Mouse (Mus musculus) thymus, postnatal 14 days (tissue): ENCODE results near the gene Mttp.
"Not testable (repeated sequence)": the region's sequence is repeated elsewhere in the genome, so short reads cannot be mapped to it uniquely, and the experiment has no call there.

Source experiments
- DNase-seq: peaks from one replicate; pipeline ENCODE4 v3.0.0; 2021

Mttp gene

DNA sequence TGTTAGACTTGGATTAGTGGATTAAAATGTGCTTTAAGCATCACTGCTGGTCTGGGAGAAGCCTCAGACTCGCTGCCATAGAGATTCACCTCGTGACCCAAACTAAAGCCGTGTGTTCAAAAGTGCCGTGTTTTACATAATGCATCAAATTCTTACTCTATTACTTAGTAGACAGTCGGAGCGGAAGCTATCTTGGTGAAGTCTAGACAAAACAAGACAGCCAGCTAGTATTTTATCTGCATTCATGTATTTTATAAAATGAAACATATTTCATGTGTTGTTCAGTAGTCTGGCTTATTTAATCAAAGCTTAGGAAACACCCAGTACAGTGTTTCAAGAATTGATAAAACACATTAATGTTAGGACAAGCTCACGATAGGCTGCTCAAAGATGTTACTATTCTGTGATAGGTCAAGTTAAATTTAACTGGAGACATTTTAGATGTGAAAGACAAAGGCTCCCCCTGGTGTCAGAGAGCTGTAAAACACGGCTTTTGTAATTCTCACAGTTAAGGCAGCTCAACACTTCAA lies at the start of gene Mttp:
Mttp (minus strand) TSS at position 327 of the 530 bp plus-strand sequence.
- DNase-seq: peak; percentile 82

DNA sequence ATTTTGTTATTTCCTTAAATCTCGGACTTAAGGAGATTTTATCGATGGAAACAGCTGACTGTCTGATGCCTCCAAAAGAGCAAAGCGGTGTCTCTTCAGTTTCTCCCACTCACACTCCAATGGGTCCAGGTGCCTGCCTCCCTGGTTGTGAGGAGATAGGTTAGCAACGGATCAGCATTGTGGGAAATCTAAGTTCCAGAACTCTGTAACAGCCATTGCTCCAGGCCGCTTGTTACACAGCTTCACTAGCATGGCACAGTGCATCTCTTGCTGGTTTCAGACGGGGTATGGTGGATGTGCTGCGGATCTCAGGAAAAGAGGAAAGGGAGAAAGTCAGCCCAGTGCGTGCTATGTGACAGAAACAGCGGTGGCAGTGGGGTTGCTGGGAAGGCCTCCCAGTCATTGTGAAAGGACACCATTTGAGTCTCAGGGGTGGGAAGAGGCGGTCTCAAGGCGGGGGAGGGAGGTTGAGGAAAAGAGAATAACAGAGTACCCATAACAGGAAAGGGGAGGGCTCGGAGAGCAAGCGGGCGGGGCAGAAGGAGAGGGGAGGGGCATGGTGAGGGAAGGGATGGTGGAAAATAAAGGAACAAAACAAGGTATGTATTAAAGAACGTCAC lies 49.0 kb upstream of the Mttp start, which contains the start of gene 4930579F01Rik:
4930579F01Rik (minus strand) TSS at position 143 of the 620 bp plus-strand sequence.
- no peak for DNase-seq

DNA sequence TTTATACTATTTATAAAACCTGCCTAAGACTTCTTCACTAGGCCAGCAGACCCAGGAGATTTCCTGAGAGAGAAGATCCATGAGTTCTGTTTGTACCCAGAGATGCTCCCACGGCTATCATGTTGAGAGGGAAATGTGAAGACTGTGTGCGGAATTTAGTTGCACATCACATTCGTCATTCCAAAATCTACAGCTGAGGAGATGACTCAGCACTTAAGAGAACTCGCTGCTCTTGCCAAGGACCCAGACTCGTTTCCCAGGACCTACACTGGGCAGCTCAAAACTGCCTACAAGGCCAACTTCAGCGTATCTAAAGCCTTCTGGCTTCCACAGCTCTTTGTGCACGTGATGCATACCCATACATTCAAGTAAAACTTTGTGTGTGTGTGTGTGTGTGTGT lies 47.5 kb upstream of the Mttp start:
- no peak for DNase-seq

DNA sequence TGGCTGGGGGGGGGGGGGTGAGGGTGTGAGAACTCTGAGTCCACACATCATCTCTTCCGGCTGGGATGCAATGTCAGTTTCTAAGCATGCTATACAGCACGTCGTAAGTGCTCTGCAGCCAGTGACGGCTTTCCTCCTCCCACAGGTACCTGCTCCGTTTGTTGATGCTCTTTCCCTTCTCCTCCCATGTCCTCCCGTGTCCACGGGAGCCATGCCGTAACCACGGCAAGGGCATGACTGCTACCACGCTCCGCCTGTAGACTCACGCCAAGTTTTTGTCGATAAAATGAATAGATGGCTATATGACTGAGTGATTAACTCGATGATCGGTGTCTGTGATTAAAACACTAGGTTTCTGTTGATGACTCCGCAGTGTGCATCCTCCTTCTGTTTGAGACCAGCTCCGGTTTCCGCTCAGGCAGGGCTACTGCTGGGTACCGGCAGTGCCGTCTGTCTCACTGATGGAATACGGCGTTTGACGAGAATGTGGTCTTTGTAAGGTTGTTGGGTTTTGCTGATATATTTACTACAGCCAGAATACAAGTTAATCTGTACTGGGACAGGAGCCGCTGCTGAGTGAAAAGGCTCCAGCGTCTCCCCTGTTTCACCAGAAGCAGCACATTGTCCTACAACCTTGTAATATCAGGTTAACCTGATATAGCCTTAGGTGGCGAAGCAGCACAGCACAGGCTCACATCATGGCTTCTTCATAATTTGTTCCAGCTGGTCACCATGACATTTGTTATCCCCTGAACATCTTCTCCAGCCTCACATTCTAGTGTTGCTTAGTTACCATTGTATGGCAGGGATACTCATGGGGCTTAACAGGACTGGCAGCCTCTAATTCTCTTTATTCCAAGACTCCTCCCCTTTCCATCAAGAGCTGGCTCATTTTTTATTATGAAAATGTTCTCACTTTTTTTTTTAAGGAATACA lies 41.5 kb upstream of the Mttp start:
- DNase-seq: no peak

DNA sequence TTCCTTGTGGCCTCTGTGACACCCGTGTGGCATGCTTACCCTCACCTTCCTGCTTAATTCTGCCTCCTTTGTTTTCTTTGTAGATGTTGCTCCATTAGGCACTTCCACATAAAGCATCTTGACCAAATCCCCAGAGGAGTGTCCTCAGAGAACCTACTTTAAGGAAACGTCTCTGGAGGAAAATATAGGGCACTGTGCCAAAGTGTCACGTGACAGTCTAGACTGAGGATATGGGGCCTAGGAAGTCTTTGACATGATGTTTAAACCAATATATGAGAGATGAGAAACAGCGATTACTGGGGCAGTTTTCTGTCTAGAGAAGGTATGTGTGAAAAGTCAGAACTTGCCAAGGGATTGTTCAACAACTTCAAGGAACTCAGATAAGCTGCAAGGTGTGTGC lies 40.5 kb upstream of the Mttp start:
- no peak for DNase-seq

DNA sequence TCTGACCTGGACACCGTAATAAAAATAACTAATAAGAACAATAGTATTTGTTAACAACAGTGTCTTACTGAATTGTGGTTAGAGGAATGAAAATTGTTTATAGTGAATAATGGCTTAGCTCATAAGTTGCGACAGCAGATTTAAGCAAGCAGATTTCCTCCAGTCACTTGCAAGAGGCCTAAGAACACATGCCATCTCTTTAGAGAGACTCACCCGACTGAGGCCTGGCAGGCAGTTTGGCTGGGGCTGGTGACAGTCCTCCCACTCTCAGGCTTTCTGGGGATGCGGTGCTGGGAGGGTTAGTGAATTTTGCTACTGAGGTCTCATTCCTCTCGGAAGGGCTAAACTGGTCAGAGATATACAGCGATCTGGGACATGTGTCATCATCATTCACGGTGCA lies 38.6 kb upstream of the Mttp start:
- DNase-seq: no peak

DNA sequence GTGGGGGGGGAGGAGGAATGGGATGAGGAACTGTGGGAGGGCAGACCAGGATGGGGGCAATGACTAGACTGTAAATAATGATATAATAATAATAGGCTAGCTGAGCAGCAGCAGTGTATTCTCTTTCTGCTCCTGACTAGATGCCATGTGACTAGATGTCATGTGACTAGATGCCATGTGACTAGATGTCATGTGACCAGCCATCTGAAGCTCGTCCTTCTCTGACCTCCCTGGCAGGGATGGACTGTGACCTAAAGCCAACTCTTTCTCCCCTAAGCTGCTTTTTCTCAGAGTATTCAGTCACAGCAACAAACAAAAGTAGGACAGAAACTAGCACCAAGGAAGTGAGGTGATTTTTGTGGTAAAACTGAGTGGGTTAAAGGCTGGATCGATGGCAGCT lies 37.3 kb upstream of the Mttp start:
- DNase-seq: no peak

DNA sequence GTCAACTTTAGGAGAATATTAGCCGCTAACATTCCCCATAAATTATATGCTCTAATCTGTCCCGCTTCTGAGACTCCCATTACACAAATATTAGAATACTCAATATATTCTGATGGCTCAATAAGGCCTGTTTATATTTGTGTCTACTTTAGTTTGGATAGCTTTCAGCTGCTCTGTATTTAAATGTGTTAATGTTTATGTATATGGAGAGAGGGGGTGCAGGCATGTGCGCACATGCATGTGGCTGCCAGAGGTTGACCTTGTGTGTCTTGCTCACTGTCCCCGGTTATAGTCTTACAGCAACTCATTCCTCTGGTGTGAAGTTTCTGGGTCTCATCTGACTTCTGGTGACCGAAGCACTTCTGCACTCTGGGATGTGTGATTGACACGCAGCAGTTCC lies 30.8 kb upstream of the Mttp start:
- no peak for DNase-seq

DNA sequence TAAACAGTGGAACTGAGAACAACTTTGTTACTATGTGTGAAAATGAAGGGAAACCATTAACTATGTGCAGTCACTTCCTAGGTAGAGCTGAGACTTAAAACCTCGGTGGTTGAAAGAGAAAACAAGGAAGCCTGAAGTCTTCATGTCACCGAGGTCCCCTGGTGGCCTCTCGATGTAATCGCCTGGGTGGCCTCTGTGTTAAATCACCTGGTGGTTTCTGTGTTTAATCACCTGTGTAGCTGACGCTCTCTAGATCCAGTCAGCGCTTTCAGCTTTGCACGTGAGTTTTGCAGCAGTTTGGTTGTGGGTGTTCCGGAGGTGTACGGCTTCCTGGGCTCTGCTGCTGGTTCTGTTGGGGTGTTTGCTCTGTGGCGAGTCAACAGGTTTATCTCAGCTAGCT lies 28.5 kb upstream of the Mttp start:
- DNase-seq: peak; percentile 34

DNA sequence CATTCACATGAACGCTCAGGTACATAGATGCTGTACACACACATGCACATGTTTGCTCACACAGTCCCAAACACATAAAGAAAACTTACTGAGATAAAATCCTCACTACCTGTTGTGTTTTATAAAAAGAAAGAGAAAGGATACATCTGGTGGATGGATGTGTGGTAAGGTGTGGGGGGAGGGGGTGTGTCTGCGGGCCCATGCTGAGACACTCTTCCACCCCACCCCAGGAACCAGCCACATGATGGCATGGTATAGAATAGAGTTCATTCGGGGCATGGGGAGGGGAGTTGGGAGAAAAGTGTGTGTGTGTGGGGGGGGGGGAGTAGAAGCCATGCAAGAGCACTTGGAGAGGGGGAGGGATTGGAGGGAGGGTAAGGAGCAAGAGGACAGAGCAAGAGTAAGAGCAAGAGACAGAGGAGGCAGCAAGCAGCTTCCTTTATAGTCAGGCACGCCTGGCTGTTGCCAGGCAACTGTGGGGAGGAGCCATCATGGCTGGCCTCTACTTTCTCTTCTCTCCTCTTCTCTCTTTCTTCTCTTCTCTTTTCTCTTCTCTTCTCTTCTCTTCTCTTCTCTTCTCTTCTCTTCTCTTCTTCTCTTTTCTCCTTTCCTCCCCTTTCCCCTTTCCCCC lies 17.9 kb upstream of the Mttp start:
- no peak for DNase-seq

DNA sequence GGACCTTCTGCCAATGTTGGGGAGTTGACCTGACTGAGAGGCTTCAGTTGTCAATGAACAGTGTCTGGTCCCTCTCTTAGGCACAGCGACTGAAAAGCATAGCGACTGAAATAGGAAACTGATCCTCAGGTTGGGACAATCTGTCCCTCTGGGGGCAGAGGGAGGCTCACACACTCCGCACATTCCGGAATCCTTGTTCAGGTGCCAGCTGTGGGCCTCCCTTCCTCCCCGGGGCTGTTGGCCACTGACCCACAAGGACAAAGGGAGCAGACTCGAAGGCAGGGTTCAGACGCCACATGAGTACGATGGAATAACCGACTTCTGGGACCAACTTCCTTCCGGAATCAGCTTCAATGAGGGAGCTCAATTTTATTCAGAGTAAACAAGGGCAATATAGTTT lies 16.9 kb upstream of the Mttp start:
- DNase-seq: no peak

DNA sequence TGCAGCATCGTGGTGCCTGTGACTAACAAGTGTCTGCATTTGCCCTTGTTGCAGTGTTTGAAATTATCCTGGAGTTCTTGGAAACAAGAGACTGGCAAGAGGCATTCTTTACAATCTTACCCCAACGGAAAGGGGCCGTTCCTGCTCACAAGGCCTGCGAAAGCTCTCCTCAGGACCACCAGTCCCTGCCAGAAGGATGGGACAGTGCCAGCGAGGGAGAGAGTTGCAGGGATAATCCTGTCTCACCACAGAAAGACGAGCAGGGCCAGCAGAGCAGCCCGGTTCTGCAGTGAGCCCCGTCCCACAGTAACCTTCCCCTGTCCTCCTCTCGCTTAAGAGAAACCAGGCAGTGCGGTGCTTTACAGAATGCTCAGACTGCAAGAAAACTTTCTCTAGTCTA lies 11.9 kb upstream of the Mttp start:
- no peak for DNase-seq

DNA sequence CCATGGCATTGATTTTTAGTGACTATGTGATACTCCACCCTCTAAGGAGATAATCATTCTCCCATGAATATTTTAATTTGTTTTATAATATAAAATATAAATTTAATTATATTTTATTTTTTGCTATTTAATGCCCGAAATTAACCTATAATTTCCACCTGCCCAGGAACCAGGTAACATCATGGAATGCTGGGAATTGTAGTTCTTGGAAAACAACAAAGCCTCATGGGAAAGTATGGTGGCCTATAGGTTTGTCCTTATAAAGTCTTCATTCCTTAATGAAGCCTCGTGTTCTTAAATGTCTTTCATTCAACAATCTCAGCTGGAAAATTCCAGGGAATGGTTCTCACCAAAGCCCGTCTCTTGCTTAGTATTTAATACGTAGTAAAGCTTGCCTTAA lies 10.3 kb upstream of the Mttp start:
- DNase-seq: no peak

DNA sequence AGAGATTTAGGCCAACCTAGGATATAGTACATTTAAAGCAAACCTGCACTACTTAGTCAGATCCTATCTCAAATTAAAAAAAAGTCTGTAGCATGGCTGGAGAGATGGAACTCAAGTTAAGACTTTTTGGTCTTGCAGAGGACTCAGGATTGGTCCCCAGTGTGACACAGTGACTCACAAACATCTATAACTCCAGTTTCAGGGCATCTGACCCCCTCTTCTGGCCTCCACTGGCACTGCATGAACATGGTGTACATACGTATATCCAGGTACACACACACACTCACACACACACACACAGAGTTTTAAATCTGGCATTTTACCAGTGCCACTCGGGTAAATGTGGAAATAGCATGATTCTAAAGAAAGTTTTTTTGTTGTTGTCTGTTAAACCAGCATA lies 4.0 kb upstream of the Mttp start:
- no peak for DNase-seq

DNA sequence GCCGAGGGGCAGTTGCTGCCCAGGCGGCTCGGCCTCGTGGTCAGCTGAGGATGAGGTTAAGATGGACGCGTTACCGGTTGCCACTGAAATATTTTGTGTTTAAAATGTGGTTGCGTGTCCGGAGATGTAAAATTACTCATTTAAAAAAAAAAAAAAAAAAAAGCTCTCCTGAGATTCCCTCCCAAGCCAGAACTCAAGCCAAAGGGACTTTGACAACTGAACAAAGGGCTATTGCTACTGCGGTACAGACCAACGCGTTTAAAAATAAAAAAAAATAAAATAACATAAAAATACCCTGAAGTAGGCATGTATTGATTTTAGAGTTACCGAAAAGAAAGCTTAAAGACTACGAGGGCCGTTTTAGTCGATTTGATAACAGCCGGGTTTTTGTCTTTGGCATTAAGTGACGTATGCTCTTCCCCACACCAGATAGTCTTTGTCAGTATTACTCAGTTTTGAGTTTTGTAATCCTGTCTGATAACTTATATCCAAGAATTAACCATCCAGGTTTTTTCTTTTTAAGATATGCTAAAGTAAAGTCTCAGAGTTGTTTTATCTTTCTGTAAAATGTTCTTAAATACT lies 617 bp downstream of the Mttp start:
- DNase-seq: no peak

DNA sequence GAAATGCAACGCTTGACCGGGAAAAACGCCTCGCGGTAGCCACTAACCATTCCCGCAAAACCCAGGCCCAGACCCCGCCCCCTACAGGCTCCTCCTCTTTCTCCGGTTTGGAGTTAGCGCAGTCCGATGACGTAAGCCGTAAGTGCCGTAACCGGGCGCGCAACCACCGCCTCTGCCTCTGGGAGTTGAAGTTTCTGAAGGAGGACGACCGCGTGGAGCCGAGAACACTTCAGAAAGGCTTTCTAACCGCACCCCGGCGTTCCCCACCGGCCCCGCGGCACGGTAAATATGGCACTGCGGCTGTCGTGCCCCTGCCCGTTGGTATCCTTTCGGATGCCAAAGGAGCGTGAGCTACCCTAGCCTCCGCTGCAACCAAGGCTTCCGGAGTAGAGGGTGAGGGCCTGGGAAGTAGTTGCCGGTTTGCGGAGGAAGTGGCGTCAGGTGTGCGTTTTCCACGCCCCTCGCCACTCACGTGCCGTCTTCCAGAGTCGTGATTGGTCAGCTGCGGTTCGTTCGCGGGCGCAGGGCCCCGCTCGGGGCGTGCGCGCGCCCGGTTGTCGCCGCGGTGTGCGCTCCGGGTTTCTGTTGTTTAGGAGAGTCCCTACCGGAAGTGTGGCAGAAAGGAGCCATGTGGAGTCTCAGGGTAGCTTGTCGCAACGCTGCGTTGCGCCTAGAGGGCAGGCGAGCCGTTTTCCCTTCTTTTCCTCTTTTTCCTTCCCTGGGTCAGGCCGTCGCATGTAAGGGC lies 1.3 kb downstream of the Mttp start, which contains the start of gene Trmt10a:
Trmt10a (plus strand) TSS at position 134 of the 745 bp plus-strand sequence.
- peak; percentile 97 for DNase-seq

DNA sequence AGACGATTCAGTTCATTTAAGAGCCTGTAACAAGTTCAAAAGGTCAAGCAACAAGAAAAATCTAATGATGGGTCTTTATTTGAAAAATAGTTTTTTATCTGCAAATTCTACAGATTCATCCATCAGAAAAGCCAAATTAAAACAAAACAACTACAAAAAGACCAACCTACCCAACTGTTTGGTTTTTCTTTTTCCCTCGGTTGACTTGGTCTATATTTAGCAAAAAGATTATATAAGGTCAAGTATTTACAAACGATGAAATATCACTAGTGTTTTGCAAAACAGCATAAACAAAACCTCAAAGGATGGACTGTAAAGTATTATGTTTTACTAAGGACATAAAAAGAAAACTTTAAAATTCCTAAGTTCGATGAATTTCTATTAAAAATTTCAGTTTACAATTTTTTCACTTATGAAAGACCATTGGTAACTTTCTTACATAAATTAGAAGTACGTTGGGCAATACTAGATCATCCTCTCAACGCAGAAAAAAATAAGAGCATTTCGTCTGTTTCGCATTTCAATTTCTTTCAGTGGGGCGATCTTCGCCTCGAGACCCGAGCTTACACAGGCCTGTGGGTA lies 1.9 kb downstream of the Mttp start:
- no peak for DNase-seq

DNA sequence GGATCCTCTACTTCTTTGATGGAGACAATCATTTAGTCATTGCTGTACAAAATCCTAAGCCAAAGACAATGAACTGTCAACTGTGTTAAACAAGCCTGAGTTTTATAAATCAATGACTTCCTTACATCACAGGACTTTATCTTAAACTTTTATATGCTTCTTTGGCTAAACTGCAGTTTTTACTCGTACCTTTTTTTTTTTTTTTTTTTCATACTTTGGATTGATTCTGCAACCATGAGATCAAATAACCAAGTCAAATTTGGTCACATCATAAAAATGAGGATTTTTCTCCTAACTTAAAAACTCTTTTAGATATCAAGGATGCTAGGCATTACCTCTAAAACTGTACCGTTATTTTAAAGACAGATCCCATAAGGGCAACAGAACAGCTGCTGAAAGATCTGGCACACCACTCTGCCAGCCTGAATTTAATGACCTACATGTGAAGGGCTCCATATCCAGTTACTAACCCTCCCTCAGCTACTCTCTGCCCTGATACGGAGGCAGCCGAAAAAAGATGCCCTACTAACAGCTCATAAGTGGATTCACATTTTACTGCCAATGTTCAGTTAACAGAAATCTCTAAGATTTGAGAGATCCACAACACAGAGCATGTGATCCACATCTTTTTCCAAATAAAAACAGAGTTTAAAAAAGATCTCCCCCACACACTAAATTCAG lies 2.6 kb downstream of the Mttp start:
- DNase-seq: no peak

DNA sequence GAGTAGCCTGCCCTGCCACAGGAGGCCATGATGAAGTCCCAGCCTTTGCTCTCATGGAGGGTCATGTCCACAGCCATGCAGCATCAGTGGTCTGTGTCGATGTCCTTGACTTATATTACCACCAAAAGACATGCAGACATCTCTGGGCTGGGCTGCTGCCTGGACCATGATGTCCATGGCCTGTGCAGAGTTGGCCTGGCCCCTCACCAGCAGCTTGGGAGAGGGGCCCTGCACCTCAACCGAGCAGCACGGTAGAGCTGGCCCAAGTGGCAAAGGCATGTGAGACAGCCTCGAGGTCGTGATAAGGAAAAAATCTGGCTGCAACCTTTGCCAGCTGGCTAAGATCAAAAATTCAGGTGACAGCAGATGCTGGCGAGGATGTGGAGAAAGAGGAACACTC lies 5.1 kb downstream of the Mttp start:
- DNase-seq: no peak

DNA sequence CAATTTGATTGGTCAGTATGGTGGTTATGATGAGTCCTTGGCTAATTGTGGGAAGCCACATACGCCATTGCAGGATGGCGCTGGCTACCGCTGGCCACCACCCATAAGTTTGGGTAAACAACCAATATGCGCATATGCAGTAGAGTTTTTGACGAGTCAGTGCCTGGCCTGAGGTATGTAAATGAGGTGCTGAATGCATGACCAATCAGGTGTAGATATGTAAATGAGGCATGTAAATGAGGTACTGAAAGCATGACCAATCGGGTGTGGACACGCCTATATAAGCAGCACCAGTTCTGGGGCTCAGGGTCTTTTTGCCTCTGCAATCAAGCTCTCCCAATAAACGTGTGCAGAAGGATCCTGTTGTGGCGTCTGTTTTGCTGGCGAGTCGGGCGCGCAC lies 6.6 kb downstream of the Mttp start:
- not testable (repeated sequence) for DNase-seq

DNA sequence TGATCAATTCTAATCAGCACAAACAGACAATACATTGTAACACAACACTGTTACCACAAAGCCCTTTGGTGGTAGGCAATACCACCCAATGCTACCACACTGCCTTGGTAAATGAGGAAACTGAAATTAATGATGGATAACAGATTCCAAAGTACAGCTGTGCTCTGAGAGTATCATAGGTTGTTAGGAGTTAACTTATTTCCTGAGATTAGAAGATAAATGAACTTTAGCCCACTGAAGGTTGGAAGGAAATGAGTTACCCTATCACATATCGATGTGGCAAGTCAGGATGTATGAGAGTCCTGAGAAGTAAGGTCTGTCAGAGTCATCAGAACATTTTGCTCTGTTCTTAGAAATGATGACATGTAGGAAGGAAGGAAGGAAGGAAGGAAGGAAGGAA lies 10.2 kb downstream of the Mttp start:
- DNase-seq: no peak
